Mouse (Mus musculus) skeletal muscle tissue, adult 2 months (tissue): ENCODE data around the gene Cfap157.

Experiments used
- DNase-seq: peaks from one replicate; pipeline ENCODE4 v3.0.0-alpha.2; 2012; ENCODE audit warnings: low read depth, low spot score

Gene Cfap157

DNA sequence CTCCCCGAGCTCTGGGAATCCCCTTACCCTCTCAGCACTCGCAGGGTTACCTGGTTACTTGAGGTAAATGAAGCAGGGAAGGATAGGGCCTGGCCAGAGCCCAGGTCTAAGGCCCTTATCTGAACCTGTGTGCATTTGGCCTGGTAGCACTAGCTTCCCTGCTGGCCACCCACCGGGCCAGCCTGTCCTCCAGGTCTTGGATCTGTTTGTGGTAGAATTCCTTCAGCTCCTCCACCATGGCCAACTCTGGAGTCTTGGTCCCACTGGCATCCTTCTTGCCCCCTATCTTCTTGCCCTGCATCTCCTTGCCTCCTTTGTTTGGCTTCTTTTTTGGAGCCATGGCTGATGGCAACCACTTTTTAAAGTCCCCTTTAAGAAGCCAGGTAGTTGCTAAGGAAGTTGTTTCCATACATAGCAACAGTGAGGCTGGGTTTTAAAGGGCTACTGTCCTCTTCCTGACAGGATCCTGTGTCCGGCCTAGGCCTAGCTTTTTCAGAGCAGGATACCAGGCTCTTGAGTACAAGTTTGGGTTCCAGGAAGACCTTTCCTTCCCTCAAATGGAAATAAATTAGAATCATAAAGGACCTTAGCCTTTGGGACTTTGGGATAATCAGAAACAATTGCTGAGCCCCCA is at the start of gene Cfap157:
TSS of gene Cfap157 (minus strand) at position 381 of the 634 bp plus-strand sequence.
- peak; percentile 69 for DNase-seq

GRCm38 (mm10) chr2:32828979-32829676 is 44.9 kb upstream of the Cfap157 start:
- DNase-seq: no peak

DNA sequence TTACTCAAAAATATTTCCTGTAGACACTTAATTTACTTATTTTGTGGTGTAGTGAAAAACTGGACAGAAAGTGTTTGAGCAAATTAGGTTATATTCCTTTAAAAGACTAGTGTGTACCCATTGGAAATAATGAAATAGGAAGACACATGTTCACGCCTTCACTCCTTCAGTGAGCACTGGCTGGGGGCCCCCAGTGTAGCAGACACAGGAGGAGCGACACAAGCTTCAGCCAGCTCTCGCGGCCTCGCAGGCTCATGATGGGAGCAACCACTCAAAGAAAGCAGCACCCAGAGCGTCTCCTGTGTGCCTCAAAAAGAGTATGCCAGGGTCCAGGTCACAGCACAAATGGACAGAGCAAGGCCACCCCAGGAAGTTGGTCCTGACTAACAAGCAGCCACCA is 41.6 kb upstream of the Cfap157 start:
- DNase-seq: no peak

GRCm38 (mm10) chr2:32824778-32825177 is 40.5 kb upstream of the Cfap157 start:
- DNase-seq: no peak

DNA sequence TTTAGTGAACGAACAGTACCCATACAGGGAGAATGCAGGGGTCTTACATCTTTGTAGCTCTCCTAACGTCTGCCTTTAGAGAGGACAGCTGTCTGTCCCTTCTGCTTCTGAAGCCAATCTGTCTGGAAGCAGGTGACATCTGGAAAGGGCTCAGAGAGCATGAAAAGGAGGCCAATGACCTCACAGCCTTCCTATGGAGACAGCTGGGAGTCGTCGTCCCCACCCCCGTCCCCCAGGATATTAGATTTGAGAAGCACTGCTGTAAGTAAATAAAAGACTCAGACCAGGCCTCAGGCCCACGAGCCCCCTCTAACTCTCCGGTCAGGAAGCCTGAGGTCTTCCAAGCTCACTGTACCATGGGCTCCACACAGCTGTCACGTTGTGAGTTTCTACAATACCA is 40.0 kb upstream of the Cfap157 start:
- no peak for DNase-seq

DNA sequence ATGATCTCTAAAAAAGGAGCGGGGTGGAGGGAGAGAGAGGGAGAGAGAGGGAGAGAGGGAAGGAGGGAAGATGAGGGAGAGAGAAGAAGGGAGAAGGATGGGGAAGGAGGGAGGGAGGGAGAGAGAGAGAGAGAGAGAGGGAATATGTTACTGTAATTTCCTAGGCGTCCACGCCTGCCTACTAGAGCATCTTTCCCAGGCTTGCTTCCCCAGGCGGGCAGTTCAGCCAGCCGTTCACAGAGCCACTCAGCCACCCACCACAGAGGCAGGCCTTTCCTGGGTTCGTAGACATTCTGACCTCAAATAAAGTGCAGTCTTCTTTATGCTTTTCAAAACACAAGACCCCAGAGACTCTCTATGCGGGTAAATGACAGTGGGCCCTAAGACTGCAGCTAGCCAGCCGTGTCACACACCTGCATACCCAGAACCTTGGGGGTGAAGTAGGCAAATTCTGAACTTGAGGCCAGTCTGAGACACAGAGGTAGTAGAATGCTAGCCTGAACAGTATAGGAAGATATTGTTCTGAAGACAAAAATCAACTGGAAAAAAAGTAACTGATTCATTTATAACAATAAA is 39.4 kb upstream of the Cfap157 start:
- no peak for DNase-seq

- no peak for DNase-seq
These were observed 38.9 kb upstream of the Cfap157 start for GRCm38 (mm10) chr2:32823153-32823552.

GRCm38 (mm10) chr2:32822643-32823042 is 38.4 kb upstream of the Cfap157 start:
- no peak for DNase-seq

- DNase-seq: no peak
These were observed 37.0 kb upstream of the Cfap157 start for GRCm38 (mm10) chr2:32821041-32821802.

GRCm38 (mm10) chr2:32818208-32818607 is 34.0 kb upstream of the Cfap157 start:
- DNase-seq: no peak

- DNase-seq: no peak
These were observed 33.4 kb upstream of the Cfap157 start for GRCm38 (mm10) chr2:32817589-32817988.

GRCm38 (mm10) chr2:32816946-32817581 is 32.8 kb upstream of the Cfap157 start:
- DNase-seq: peak; percentile 33

GRCm38 (mm10) chr2:32816497-32816896 is 32.3 kb upstream of the Cfap157 start:
- no peak for DNase-seq

GRCm38 (mm10) chr2:32811959-32812358 is 27.7 kb upstream of the Cfap157 start:
- no peak for DNase-seq

DNA sequence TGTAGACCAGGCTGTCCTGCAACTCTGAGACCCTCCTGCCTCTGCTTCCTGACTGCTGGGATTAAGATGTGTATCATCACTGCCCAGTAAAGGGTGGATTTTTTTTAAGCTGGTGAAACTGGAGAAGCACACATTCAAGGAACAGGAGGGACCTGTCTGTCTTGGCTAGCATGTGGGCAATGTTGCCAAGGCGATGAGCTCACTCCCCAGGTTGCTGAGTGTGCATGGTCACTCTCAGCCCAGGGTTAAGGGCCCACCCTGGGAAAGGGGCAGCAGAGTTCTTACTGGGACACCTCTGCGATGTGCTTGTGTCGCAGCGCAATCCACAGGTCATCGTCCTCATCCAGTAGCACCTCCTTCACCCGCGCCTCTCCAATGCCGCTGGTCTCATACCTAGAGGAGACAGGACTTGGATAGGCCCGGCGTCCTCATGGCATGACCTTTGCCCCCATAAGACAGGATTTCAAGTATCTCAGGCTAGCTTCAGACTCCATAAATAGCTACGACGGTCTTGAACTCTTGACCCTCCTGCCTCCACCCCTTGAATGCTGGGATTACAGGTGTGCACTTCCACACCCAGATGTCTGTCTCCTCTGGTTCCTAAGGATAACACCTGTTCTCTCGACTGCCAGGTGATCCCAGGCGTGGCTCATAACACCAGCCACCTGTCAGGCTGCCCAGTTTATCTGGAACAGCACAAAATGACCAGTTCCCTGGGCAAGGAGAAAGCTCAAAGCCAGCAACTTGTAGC is 24.8 kb upstream of the Cfap157 start:
- DNase-seq: no peak

- no peak for DNase-seq
These were observed 14.2 kb upstream of the Cfap157 start for GRCm38 (mm10) chr2:32798251-32798962.

- no peak for DNase-seq
These were observed 11.7 kb upstream of the Cfap157 start for GRCm38 (mm10) chr2:32795748-32796418.

GRCm38 (mm10) chr2:32791297-32791696 is 7.1 kb upstream of the Cfap157 start:
- DNase-seq: peak; percentile 84

GRCm38 (mm10) chr2:32788581-32788980 is 4.4 kb upstream of the Cfap157 start:
- no peak for DNase-seq

DNA sequence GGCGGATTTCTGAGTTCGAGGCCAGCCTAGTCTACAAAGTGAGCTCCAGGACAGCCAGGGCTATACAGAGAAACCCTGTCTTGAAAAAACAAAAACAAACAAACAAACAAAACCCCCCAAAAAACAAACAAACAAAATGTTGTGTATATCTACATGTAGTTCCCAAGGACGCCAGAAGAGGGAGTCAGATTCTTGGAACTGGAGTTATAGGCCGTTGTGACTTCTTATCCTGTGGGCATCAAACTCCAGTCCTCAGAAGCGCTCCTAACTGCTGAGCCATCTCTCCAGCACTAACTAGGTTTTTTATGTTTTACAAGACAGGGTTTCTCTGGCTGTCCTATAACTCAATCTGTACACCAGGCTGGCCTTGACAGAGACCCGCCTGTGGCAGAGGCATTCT is 2.9 kb upstream of the Cfap157 start:
- no peak for DNase-seq
